Mouse (Mus musculus): Measurements from ENCODE around the gene Cd151. TPM values are rescaled to one million over a fixed set of nuclear protein-coding genes. Genes with fewer than 3 reads are reported as not detected.

Cd151 gene
- polyA plus RNA-seq, 1 experiment from 2014 or later, result 49.6 TPM

GRCm38 (mm10) chr7:141435129-141435855 is 31.9 kb upstream of the Cd151 start:
- H3K4me2 ChIP-seq (ENCODE audit: low read depth, low read length), result peak overlapping the region; percentile 85
- WGBS, result 4% methylated on average over 17 of the region's 17 CpGs
- H3K9ac ChIP-seq (replicated peaks; ENCODE audit: low read depth, low read length), result peak overlapping the region; percentile 72
- peak; percentile 2; the same call in 1 of the 2 replicates for ATAC-seq (ENCODE audit: low read depth)
- H3K4me3 ChIP-seq (ENCODE audit: low read depth, low read length), result peak overlapping the region; percentile 49
- no peaks in the 10 kb centered on the region for H3K27me3 ChIP-seq (ENCODE audit: control insufficient read depth, insufficient read depth, low read length)
- peaks cover 31% of the 10 kb centered on the region for H3K4me1 ChIP-seq (ENCODE audit: control insufficient read depth, insufficient read depth, low read length)
- H3K36me3 ChIP-seq (ENCODE audit: control insufficient read depth, insufficient read depth, low read length), result peaks cover 22% of the 10 kb centered on the region
- H3K9me3 ChIP-seq (ENCODE audit: control insufficient read depth, low read length), result no peaks in the 10 kb centered on the region
- peak overlapping the region; percentile 78 for H3K27ac ChIP-seq (ENCODE audit: low read depth, low read length)

- Histone ChIP-seq H3K4me1 (ENCODE audit: control insufficient read depth, insufficient read depth, low read length) (peaks cover 31% of the 10 kb centered on the region), H3K9ac (replicated peaks; ENCODE audit: low read depth, low read length) (0 out of 2 replicates have a peak overlapping the region, but pooled peaks have one; percentile 72), H3K27ac (ENCODE audit: low read depth, low read length) (no peak overlapping the region), H3K9me3 (ENCODE audit: control insufficient read depth, low read length) (no peaks in the 10 kb centered on the region), H3K4me2 (ENCODE audit: low read depth, low read length) (peak overlapping the region; percentile 90; the same call in 1 of the 2 replicates), H3K36me3 (ENCODE audit: control insufficient read depth, insufficient read depth, low read length) (peaks cover 16% of the 10 kb centered on the region), H3K4me3 (ENCODE audit: low read depth, low read length) (peak overlapping the region; percentile 49; the same call in 1 of the 2 replicates), H3K27me3 (ENCODE audit: control insufficient read depth, insufficient read depth, low read length) (no peaks in the 10 kb centered on the region)
- no peak for ATAC-seq (ENCODE audit: low read depth)
- WGBS, result 75% methylated on average over 9 of the region's 9 CpGs
Observed at GRCm38 (mm10) chr7:141435856-141436522, 31.2 kb upstream of the Cd151 start.

- Histone ChIP-seq H3K9ac (replicated peaks; ENCODE audit: low read depth, low read length) (peak overlapping the region; percentile 68), H3K4me2 (ENCODE audit: low read depth, low read length) (peak overlapping the region; percentile 90), H3K9me3 (ENCODE audit: control insufficient read depth, low read length) (no peaks in the 10 kb centered on the region), H3K36me3 (ENCODE audit: control insufficient read depth, insufficient read depth, low read length) (peaks cover 10% of the 10 kb centered on the region), H3K27ac (ENCODE audit: low read depth, low read length) (no peak overlapping the region), H3K4me3 (ENCODE audit: low read depth, low read length) (peak overlapping the region; percentile 52), H3K27me3 (ENCODE audit: control insufficient read depth, insufficient read depth, low read length) (no peaks in the 10 kb centered on the region), H3K4me1 (ENCODE audit: control insufficient read depth, insufficient read depth, low read length) (peaks cover 31% of the 10 kb centered on the region)
- 40% methylated on average over 2 of the region's 2 CpGs for WGBS
- no peak for ATAC-seq (ENCODE audit: low read depth)
Observed at GRCm38 (mm10) chr7:141436523-141436892, 30.7 kb upstream of the Cd151 start.

- H3K27me3 ChIP-seq (ENCODE audit: control insufficient read depth, insufficient read depth, low read length), result no peaks in the 10 kb centered on the region
- peak; percentile 84 for ATAC-seq (ENCODE audit: low read depth)
- 6% methylated on average over 53 of the region's 53 CpGs for WGBS
- 0 out of 2 replicates have a peak, but pooled peaks cover 2% of the 10 kb centered on the region for H3K36me3 ChIP-seq (ENCODE audit: control insufficient read depth, insufficient read depth, low read length)
- H3K4me2 ChIP-seq (ENCODE audit: low read depth, low read length), result peak within 1 kb of the TSS; percentile 90
- peak within 1 kb of the TSS; percentile 52 for H3K27ac ChIP-seq (ENCODE audit: low read depth, low read length)
- H3K4me3 ChIP-seq (ENCODE audit: low read depth, low read length), result peak within 1 kb of the TSS; percentile 52
- peaks cover 31% of the 10 kb centered on the region for H3K4me1 ChIP-seq (ENCODE audit: control insufficient read depth, insufficient read depth, low read length)
- H3K9me3 ChIP-seq (ENCODE audit: control insufficient read depth, low read length), result no peaks in the 10 kb centered on the region
- peak within 1 kb of the TSS; percentile 68 for H3K9ac ChIP-seq (replicated peaks; ENCODE audit: low read depth, low read length)
Observed at GRCm38 (mm10) chr7:141437178-141438120, 29.7 kb upstream of the Cd151 start, which contains the start of gene Slc25a22. Gene Slc25a22, minus strand, starts transcription at chr7:141437892.

- Histone ChIP-seq H3K4me1 (ENCODE audit: control insufficient read depth, insufficient read depth, low read length) (peaks cover 37% of the 10 kb centered on the region), H3K27me3 (ENCODE audit: control insufficient read depth, insufficient read depth, low read length) (no peaks in the 10 kb centered on the region), H3K9me3 (ENCODE audit: control insufficient read depth, low read length) (no peaks in the 10 kb centered on the region), H3K9ac (replicated peaks; ENCODE audit: low read depth, low read length) (no peak overlapping the region), H3K27ac (ENCODE audit: low read depth, low read length) (no peak overlapping the region), H3K4me2 (ENCODE audit: low read depth, low read length) (no peak overlapping the region), H3K36me3 (ENCODE audit: control insufficient read depth, insufficient read depth, low read length) (no peaks in the 10 kb centered on the region), H3K4me3 (ENCODE audit: low read depth, low read length) (no peak overlapping the region)
- WGBS, result 95% methylated on average over 12 of the region's 12 CpGs
- no peak for ATAC-seq (ENCODE audit: low read depth)
Observed at GRCm38 (mm10) chr7:141438201-141438968, 28.8 kb upstream of the Cd151 start.

GRCm38 (mm10) chr7:141439140-141439679 is 28.0 kb upstream of the Cd151 start:
- H3K4me3 ChIP-seq (ENCODE audit: low read depth, low read length), result no peak overlapping the region
- no peak for ATAC-seq (ENCODE audit: low read depth)
- H3K9me3 ChIP-seq (ENCODE audit: control insufficient read depth, low read length), result no peaks in the 10 kb centered on the region
- no peaks in the 10 kb centered on the region for H3K36me3 ChIP-seq (ENCODE audit: control insufficient read depth, insufficient read depth, low read length)
- H3K9ac ChIP-seq (replicated peaks; ENCODE audit: low read depth, low read length), result no peak overlapping the region
- no peak overlapping the region for H3K27ac ChIP-seq (ENCODE audit: low read depth, low read length)
- H3K4me1 ChIP-seq (ENCODE audit: control insufficient read depth, insufficient read depth, low read length), result peaks cover 31% of the 10 kb centered on the region; the same call in 1 of the 2 replicates
- 97% methylated on average over 10 of the region's 10 CpGs for WGBS
- H3K27me3 ChIP-seq (ENCODE audit: control insufficient read depth, insufficient read depth, low read length), result no peaks in the 10 kb centered on the region
- H3K4me2 ChIP-seq (ENCODE audit: low read depth, low read length), result no peak overlapping the region

GRCm38 (mm10) chr7:141439811-141440210 is 27.4 kb upstream of the Cd151 start:
- H3K9ac ChIP-seq (replicated peaks; ENCODE audit: low read depth, low read length), result no peak overlapping the region
- H3K4me1 ChIP-seq (ENCODE audit: control insufficient read depth, insufficient read depth, low read length), result peaks cover 27% of the 10 kb centered on the region; the same call in 1 of the 2 replicates
- H3K9me3 ChIP-seq (ENCODE audit: control insufficient read depth, low read length), result no peaks in the 10 kb centered on the region
- 93% methylated on average over 11 of the region's 11 CpGs for WGBS
- ATAC-seq (ENCODE audit: low read depth), result no peak
- no peak overlapping the region for H3K27ac ChIP-seq (ENCODE audit: low read depth, low read length)
- no peaks in the 10 kb centered on the region for H3K36me3 ChIP-seq (ENCODE audit: control insufficient read depth, insufficient read depth, low read length)
- H3K4me3 ChIP-seq (ENCODE audit: low read depth, low read length), result no peak overlapping the region
- H3K4me2 ChIP-seq (ENCODE audit: low read depth, low read length), result no peak overlapping the region
- no peaks in the 10 kb centered on the region for H3K27me3 ChIP-seq (ENCODE audit: control insufficient read depth, insufficient read depth, low read length)

- Histone ChIP-seq H3K4me3 (ENCODE audit: low read depth, low read length) (no peak overlapping the region), H3K27ac (ENCODE audit: low read depth, low read length) (no peak overlapping the region), H3K4me1 (ENCODE audit: control insufficient read depth, insufficient read depth, low read length) (peaks cover 22% of the 10 kb centered on the region; the same call in 1 of the 2 replicates), H3K36me3 (ENCODE audit: control insufficient read depth, insufficient read depth, low read length) (no peaks in the 10 kb centered on the region), H3K27me3 (ENCODE audit: control insufficient read depth, insufficient read depth, low read length) (no peaks in the 10 kb centered on the region), H3K9me3 (ENCODE audit: control insufficient read depth, low read length) (no peaks in the 10 kb centered on the region), H3K9ac (replicated peaks; ENCODE audit: low read depth, low read length) (no peak overlapping the region), H3K4me2 (ENCODE audit: low read depth, low read length) (no peak overlapping the region)
- ATAC-seq (ENCODE audit: low read depth), result no peak
- 23% methylated on average over 6 of the region's 6 CpGs for WGBS
Observed at GRCm38 (mm10) chr7:141440613-141441012, 26.6 kb upstream of the Cd151 start.

Measured in neural tube, embryonic 14.5 days (tissue).